Mouse (Mus musculus) ES-E14 (cell line): ENCODE measurements around the gene Tyrobp. TPM values are rescaled to one million over a fixed set of nuclear protein-coding genes. Genes with fewer than 3 reads are reported as not detected.

ENCODE experiments used
- DNase-seq: peaks from one replicate; pipeline ENCODE4 v3.0.0-alpha.2; 2013; ENCODE audit warnings: low read depth, low spot score
- H3K27ac ChIP-seq: 2 replicates; pipeline ENCODE4 v1.5.1; 2012; ENCODE audit warnings: low read depth, mild to moderate bottlenecking, low read length, moderate library complexity, mixed read lengths; ENCODE audit not compliant: poor library complexity, insufficient read depth, severe bottlenecking
- H3K36me3 ChIP-seq: 2 replicates; pipeline ENCODE4 v1.6.1; 2012; ENCODE audit warnings: mild to moderate bottlenecking, low read length, moderate library complexity, mixed read lengths; ENCODE audit not compliant: control insufficient read depth, poor library complexity, insufficient read depth, severe bottlenecking
- H3K4me1 ChIP-seq, 2 experiments: fragments of 150-350 bp in 1 of 2; sonication (generic) in 1 of 2; 2 replicates each; pipeline ENCODE4 v1.6.1; 2012; ENCODE audit warnings: low read length in 2 of 2, mild to moderate bottlenecking in 1 of 2, mixed read lengths in 1 of 2; ENCODE audit not compliant: control insufficient read depth in 2 of 2, insufficient read depth in 2 of 2, poor library complexity in 1 of 2
- H3K4me3 ChIP-seq, 2 experiments: fragments of 150-350 bp in 1 of 2; sonication (generic) in 1 of 2; 2 replicates each; pipeline ENCODE4 v1.5.1; 2012; ENCODE audit warnings: low read length in 2 of 2, low read depth in 1 of 2, mild to moderate bottlenecking in 1 of 2, mixed read lengths in 1 of 2; ENCODE audit not compliant: insufficient read depth in 1 of 2, poor library complexity in 1 of 2, severe bottlenecking in 1 of 2
- H3K9ac ChIP-seq: 2 replicates; pipeline ENCODE4 v1.6.1; 2012; ENCODE audit warnings: low read depth, mild to moderate bottlenecking, low read length, mixed read lengths; ENCODE audit not compliant: poor library complexity, insufficient read depth, severe bottlenecking
- H3K9me3 ChIP-seq: fragments of 150-350 bp; sonication (generic); 2 replicates; pipeline ENCODE4 v1.6.1; 2012; ENCODE audit warnings: low read depth, mild to moderate bottlenecking, low read length; ENCODE audit not compliant: control insufficient read depth, insufficient read depth
- CHD2 ChIP-seq: IDR thresholded peaks from 2 replicates; pipeline ENCODE4 v1.6.1; 2014; ENCODE audit warnings: mild to moderate bottlenecking, low read depth, low read length, inconsistent platforms
- HCFC1 ChIP-seq: IDR thresholded peaks from 2 replicates; pipeline ENCODE4 v1.6.1; 2012; ENCODE audit warnings: low read length, inconsistent platforms, borderline replicate concordance; ENCODE audit not compliant: insufficient read depth
- MAFK ChIP-seq: IDR thresholded peaks from 2 replicates; pipeline ENCODE4 v1.6.1; 2014; ENCODE audit warnings: mild to moderate bottlenecking, low read depth, low read length, inconsistent platforms; ENCODE audit not compliant: insufficient read depth
- ZC3H11A ChIP-seq: IDR thresholded peaks from 2 replicates; pipeline ENCODE4 v1.6.1; 2012; ENCODE audit warnings: low read depth, mild to moderate bottlenecking, inconsistent platforms, low read length, borderline replicate concordance
- ZNF384 ChIP-seq: IDR thresholded peaks from 2 replicates; pipeline ENCODE4 v1.6.1; 2012; ENCODE audit warnings: low read depth, low read length, inconsistent platforms
- in situ Hi-C, 2 experiments: fragments of 600-800 bp; cut with MboI; formaldehyde crosslinking; loops; one replicate each; pipeline ENCODE4 v1.15.1; 2025; ENCODE audit warnings: low sequenced_read_pairs in 2 of 2, inconsistent platforms in 1 of 2; ENCODE audit not compliant: unreplicated experiment in 2 of 2
- total RNA-seq: library from RNA; depleted of rRNA; stranded (reverse); fragments of 300-350 nt; gene quantifications from 2 replicates; pipeline ENCODE4 v1.2.3, GENCODE M21; 2012

Tyrobp gene
- total RNA-seq, 1 experiment, result not detected

- H3K4me1 ChIP-seq, result peaks cover 0 to 12% of the 10 kb centered on the region in 2 experiments; a peak in 1 of 4 replicates
- peak overlapping the region; percentile 30; the same call in 1 of the 2 replicates for H3K27ac ChIP-seq
- in situ Hi-C loops, result no loop called here
- TF ChIP-seq MAFK (no peak), ZC3H11A (no peak), ZNF384 (no peak), CHD2 (no peak), HCFC1 (no peak)
- DNase-seq, result no peak
- H3K9ac ChIP-seq, result peak overlapping the region; percentile 61
- H3K4me3 ChIP-seq, result peak overlapping the region; percentile 56 to 74
- no peaks in the 10 kb centered on the region for H3K9me3 ChIP-seq
- H3K36me3 ChIP-seq, result peaks cover 32% of the 10 kb centered on the region
Observed at GRCm38 (mm10) chr7:30444154-30444970, 30.8 kb downstream of the Tyrobp start.

- DNase-seq, result no peak
- H3K4me3 ChIP-seq, result peak within 1 kb of the TSS; percentile 56 to 74
- H3K9ac ChIP-seq, result peak within 1 kb of the TSS; percentile 61
- no peaks in the 10 kb centered on the region for H3K9me3 ChIP-seq
- in situ Hi-C loops, result no loop called here
- peaks cover 0 to 9% of the 10 kb centered on the region in 2 experiments; a peak in 1 of 4 replicates for H3K4me1 ChIP-seq
- peaks cover 40% of the 10 kb centered on the region for H3K36me3 ChIP-seq
- H3K27ac ChIP-seq, result peak within 1 kb of the TSS; percentile 37; the same call in 1 of the 2 replicates
- TF ChIP-seq ZNF384 (no peak), MAFK (no peak), ZC3H11A (no peak), CHD2 (no peak), HCFC1 (no peak)
Observed at GRCm38 (mm10) chr7:30444971-30445751, 31.6 kb downstream of the Tyrobp start, which contains the start of gene Aplp1. Aplp1 (minus strand) TSS chr7:30445535.

- Histone ChIP-seq H3K9me3 (no peaks in the 10 kb centered on the region), H3K27ac (no peak overlapping the region), H3K4me1 (peaks cover 7 to 18% of the 10 kb centered on the region in 2 experiments), H3K36me3 (peaks cover 53% of the 10 kb centered on the region), H3K4me3 (no peak overlapping the region), H3K9ac (no peak overlapping the region)
- no peak for DNase-seq
- in situ Hi-C loops, result no loop called here
- no peak for TF ChIP-seq ZNF384
- TF ChIP-seq MAFK, result no peak
- TF ChIP-seq CHD2, result no peak
- TF ChIP-seq HCFC1, result no peak
- TF ChIP-seq ZC3H11A, result no peak
Observed at GRCm38 (mm10) chr7:30450241-30450640, 36.7 kb downstream of the Tyrobp start.

DNA sequence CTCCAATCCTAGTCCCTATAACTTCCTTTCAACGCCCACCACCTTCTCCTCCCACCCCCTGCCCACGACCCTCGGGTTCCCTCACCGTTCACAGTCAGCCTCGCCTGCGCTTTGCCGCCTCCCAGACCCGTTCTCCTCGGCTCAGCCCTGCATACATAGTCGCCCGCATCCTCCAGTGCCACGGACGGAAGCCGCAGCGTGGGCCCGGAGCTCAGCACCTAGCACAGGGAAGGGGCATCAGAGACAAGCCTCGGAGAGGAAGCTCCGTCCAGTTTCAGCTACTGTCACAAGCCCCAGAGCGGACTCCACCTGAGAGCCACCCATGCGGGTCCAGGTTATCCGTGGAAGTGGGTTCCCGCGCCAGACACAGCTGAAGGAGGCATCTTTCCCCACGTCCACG is 39.8 kb downstream of the Tyrobp start:
- Histone ChIP-seq H3K36me3 (peaks cover 47% of the 10 kb centered on the region), H3K9ac (no peak overlapping the region), H3K9me3 (no peaks in the 10 kb centered on the region), H3K4me1 (peaks cover 9 to 25% of the 10 kb centered on the region in 2 experiments), H3K27ac (no peak overlapping the region), H3K4me3 (0 out of 4 replicates have a peak overlapping the region, but pooled peaks of 1 of the 2 experiments have one; percentile 15)
- TF ChIP-seq CHD2 (no peak), HCFC1 (no peak), ZNF384 (no peak), MAFK (no peak), ZC3H11A (no peak)
- DNase-seq, result no peak
- in situ Hi-C loops, result no loop called here
